Mouse (Mus musculus): ENCODE measurements at regions not wholly inside any gene's neighbourhood (a gene's known extent, or its start where the extent isn't known, plus 50 kb on each side); places are given as distances from the start of the nearest gene placed in this dataset.

- DNase-seq (ENCODE audit: inconsistent age in 2 of 2, low spot score in 1 of 2) = peak in 1 of 2 experiments; percentile 53
Observed at GRCm38 (mm10) chr6:117408971-117409783, 240.8 kb downstream of the Cxcl12 start.

GRCm38 (mm10) chr6:117414926-117415325, 246.6 kb downstream of the Cxcl12 start:
- DNase-seq (ENCODE audit: inconsistent age in 2 of 2, low spot score in 1 of 2) = no peak

- no peak for DNase-seq (ENCODE audit: inconsistent age in 2 of 2, low spot score in 1 of 2)
Observed at GRCm38 (mm10) chr6:117415901-117416300, 247.6 kb downstream of the Cxcl12 start.

- no peak for DNase-seq (ENCODE audit: inconsistent age in 2 of 2, low spot score in 1 of 2)
Observed at GRCm38 (mm10) chr6:117416461-117416860, 248.1 kb downstream of the Cxcl12 start.

DNA sequence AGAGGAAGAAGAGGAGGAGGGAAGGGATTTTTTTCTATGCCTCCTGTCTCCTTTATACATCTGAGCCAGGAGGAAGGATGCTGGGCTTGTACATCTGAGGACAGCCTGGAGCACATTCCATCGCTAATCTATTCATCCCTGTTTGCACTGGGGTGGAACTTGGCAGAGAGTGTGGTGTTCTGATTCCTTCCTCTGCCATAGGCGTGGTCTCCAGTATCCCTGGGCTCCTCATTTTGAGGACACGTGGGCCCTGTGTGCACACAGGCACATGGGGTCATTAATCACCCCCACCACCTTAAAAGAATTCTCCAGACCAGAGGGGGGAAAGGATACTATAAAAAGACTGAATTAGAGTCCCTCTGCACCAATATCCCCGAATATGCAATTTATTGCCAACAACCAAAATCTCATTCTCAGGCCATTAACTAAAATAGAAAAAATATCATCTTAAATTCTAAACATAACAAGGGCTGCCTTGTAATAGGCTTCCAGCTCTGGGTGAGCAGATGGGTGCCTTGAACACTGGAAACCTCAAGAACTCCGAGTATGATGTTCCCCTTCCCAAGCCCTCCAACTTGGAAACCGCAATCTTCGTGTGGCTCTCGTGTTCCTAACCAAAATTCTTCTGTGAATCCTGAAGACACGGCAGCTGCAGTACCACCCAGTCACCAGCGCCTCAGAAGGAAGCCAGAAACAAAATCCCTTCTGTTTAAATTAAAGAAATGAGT, 254.7 kb downstream of the Cxcl12 start:
- no peak for DNase-seq (ENCODE audit: inconsistent age in 2 of 2, low spot score in 1 of 2)

GRCm38 (mm10) chr6:117426363-117426762, 258.0 kb downstream of the Cxcl12 start:
- no peak for DNase-seq (ENCODE audit: inconsistent age in 2 of 2, low spot score in 1 of 2)

- DNase-seq (ENCODE audit: inconsistent age in 2 of 2, low spot score in 1 of 2) = no peak
Observed at GRCm38 (mm10) chr6:117427351-117428142, 259.2 kb downstream of the Cxcl12 start.

GRCm38 (mm10) chr6:117428441-117428840, 260.1 kb downstream of the Cxcl12 start:
- no peak for DNase-seq (ENCODE audit: inconsistent age in 2 of 2, low spot score in 1 of 2)

GRCm38 (mm10) chr6:117430876-117431781, 262.8 kb downstream of the Cxcl12 start:
- DNase-seq (ENCODE audit: inconsistent age in 2 of 2, low spot score in 1 of 2) = peak; percentile 27 to 43

GRCm38 (mm10) chr6:117436851-117437250, 268.5 kb downstream of the Cxcl12 start:
- DNase-seq (ENCODE audit: inconsistent age in 2 of 2, low spot score in 1 of 2) = no peak

DNA sequence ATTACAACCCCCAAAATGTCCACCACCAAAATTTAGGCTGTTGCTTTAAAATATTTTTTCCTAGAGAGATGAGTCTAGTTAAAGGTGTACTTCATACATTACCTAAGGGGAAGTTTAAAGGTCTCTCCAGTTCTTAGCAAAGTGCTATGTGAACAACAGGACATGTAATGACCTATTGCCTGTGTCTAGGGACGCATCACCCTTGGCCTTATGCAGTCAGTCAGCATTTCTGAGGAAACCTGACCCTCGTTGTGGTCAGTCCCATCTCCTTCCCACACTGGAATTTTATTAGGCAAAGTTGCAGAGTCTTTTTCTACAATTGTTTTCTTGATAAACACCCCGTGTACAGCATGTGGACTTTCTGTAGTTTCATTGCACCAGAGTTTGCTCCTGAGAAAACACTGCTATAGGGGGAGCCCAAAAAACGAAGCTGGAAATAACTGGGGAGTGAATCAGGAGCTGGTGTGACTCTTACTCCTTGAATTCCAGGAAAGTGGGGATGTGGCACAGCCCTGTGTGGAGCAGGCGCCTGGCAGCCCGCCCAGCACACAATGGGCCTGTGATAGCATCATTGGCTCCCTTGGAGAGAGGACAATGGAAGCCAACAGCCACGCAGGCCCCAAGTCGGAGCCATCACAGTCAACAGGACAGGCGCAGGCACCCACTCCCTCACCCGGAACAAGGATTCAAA, 269.2 kb downstream of the Cxcl12 start:
- DNase-seq (ENCODE audit: inconsistent age in 2 of 2, low spot score in 1 of 2) = no peak

DNA sequence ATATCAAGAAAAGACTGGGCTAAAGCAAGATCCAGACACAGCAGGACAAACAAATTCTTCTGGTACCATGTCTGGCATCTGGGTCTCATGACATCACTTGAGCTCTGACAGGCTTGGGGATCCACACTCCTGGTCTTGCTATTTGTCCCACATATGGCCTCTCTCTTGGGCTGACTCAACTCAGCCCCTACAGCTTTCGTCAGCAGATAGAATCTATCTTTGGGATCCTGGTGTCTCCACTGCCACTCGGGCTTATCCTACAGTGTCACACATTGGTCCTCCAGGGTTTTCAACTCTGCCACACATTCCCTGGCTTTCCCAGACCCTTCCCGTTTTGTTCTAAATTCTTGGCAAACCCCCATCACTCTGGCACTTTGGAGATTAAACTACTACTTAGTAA, 280.3 kb downstream of the Cxcl12 start:
- no peak for DNase-seq (ENCODE audit: inconsistent age in 2 of 2, low spot score in 1 of 2)

GRCm38 (mm10) chr6:117451001-117451400, 282.7 kb downstream of the Cxcl12 start:
- DNase-seq (ENCODE audit: inconsistent age in 2 of 2, low spot score in 1 of 2) = no peak

- no peak for DNase-seq (ENCODE audit: inconsistent age in 2 of 2, low spot score in 1 of 2)
Observed at GRCm38 (mm10) chr6:117460193-117460592, 291.9 kb downstream of the Cxcl12 start.

DNA sequence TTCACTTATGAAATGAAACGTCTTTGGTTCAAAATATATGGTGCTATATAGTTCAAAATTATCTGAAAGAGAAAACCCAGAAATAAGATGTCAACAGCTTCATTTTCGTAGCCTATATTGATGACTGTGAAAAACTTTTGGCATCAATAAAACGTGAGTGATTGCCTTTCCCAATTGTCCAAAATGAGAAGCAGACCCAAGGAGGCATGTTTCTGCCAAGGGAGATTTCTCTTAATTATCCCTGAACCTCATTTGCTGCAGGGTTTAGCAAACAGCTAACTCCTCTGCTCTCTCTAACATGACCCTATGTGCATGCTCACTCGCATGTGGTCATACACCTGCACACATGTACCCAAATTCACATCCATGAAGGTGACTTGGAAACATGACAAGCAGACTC, 296.8 kb downstream of the Cxcl12 start:
- no peak for DNase-seq (ENCODE audit: inconsistent age in 2 of 2, low spot score in 1 of 2)

DNA sequence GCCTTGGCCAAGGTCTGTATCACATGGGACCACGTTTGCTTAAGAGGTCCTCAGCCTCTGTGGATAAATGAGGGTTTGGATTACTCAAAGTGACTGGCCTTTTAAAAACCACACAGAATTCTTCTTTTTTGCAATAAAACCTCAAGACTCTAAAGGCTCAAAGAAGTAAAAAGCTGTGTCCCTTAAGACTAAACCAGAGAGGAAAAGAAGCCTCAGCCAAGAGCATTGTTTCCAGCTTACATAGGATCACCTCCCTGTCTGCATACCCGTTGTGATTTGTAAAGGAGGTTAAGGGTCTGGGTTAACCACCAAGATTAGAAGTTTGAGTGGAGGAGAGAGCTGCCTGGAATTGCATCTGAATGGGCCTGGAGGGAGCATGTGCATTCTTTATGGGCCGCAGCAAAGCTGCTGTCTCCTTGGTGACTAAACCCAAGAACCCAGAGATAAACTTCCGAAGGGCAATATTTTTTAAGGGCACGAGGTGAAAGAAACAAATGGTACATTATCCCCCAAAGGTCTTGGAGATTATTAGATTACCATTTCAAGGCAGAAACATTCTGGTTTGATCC, 297.4 kb downstream of the Cxcl12 start:
- no peak for DNase-seq (ENCODE audit: inconsistent age in 2 of 2, low spot score in 1 of 2)

DNA sequence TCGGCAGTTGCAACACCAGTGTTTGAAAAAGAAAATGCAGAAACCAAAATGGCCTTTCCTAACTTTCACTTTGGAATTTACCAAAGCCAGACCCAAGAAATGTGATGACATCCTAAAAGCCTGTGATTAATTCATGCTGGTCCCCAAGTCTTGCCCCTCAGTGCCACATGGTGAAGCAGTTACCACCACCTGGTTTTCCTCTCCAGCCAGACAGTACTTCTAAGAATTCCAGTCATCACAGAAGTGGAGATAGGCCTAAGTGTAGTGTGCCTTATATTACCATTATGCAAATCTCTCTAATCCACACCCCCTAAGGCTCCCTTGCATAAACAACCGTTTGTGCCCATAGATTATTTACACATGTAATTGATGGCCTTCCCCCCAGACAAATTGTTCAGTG, 311.0 kb downstream of the Cxcl12 start:
- no peak for DNase-seq (ENCODE audit: inconsistent age in 2 of 2, low spot score in 1 of 2)

GRCm38 (mm10) chr6:117480396-117480795, 312.1 kb downstream of the Cxcl12 start:
- no peak for DNase-seq (ENCODE audit: inconsistent age in 2 of 2, low spot score in 1 of 2)

GRCm38 (mm10) chr6:117489161-117489560, 320.8 kb downstream of the Cxcl12 start:
- DNase-seq (ENCODE audit: inconsistent age in 2 of 2, low spot score in 1 of 2) = no peak
